Mouse (Mus musculus): ENCODE results near the gene Proser2. TPM values are rescaled to one million over a fixed set of nuclear protein-coding genes. Genes with fewer than 3 reads are reported as not detected.

Proser2 gene
- polyA plus RNA-seq (2014; fragmentation: Illumina TruSeq; extraction: RNeasy Lipid Tissue Mini Kit (QIAGEN cat#74804); ENCODE audit: low read depth, low replicate concordance), result 0.74 TPM

DNA sequence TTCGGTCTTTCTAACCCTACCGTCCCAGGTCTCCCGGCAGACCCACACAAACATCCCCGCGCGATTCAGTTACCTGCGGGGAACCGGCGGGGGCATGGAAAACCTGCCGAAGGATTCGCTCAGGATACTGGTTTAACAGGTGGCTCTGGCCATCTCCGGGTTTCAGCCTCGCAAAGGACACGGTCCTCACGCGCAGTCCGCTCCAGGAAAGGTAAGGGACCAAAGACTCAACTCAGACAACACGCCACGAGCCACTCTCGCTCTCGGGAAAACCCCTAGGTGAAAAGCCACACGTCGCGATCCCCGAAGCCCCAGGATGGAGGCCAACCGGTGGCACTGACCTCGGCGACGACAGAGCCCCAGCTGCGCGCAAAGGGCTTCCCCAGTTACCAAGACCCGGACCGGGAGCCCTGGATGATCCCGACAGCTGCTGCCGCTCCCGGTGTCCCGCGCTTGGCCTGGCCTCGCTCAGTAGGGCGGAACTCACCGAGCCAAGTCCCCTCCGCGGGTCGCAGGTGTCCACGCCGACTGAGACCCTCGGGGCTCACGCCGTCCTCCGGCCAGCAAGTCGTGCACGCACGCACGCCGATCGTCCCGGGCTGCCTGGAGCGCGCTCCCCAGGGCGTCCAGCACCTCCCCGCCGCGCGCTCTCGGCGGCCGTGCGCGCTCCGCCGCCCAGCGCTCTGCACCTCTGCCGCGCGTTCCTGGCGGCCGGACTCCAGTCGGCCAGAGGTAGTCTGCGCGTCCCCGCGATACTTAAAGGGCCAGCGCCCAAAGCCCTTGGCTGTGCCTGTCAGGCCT lies at the start of gene Proser2:
Gene Proser2, minus strand, starts transcription at position 657 of the 801 bp plus-strand sequence.

Other genes starting within 250 kb of the Proser2 start
- 92.2 TPM for gene Sec61a2, start 234.8 kb downstream of the Proser2 start, polyA plus RNA-seq (2014; fragmentation: Illumina TruSeq; extraction: RNeasy Lipid Tissue Mini Kit (QIAGEN cat#74804); ENCODE audit: low read depth, low replicate concordance)
- 3.2 TPM for gene Dhtkd1, start 187.4 kb downstream of the Proser2 start, polyA plus RNA-seq (2014; fragmentation: Illumina TruSeq; extraction: RNeasy Lipid Tissue Mini Kit (QIAGEN cat#74804); ENCODE audit: low read depth, low replicate concordance)
- gene Upf2, start 178.7 kb downstream of the Proser2 start, polyA plus RNA-seq (2014; fragmentation: Illumina TruSeq; extraction: RNeasy Lipid Tissue Mini Kit (QIAGEN cat#74804); ENCODE audit: low read depth, low replicate concordance), result 80.6 TPM
- gene Echdc3, start 82.8 kb upstream of the Proser2 start, polyA plus RNA-seq (2014; fragmentation: Illumina TruSeq; extraction: RNeasy Lipid Tissue Mini Kit (QIAGEN cat#74804); ENCODE audit: low read depth, low replicate concordance), result 1.0 TPM
- gene Usp6nl, start 192.5 kb upstream of the Proser2 start, polyA plus RNA-seq (2014; fragmentation: Illumina TruSeq; extraction: RNeasy Lipid Tissue Mini Kit (QIAGEN cat#74804); ENCODE audit: low read depth, low replicate concordance), result 17.8 TPM

Data from testis, adult 10 weeks (tissue).